Mouse (Mus musculus) central nervous system, embryonic 14 days (tissue): Measurements from ENCODE around the gene Gsn. TPM values are rescaled to one million over a fixed set of nuclear protein-coding genes. Genes with fewer than 3 reads are reported as not detected.

ENCODE experiments used
- polyA plus RNA-seq: library from polyadenylated mRNA; depleted of rRNA; stranded (reverse); fragments of >200 nt; gene quantifications from 2 replicates; pipeline ENCODE4 v1.2.3, GENCODE M21; 2012; rRNA removed

Gene Gsn
- 22.8 and 61.3 TPM in 2 replicates for polyA plus RNA-seq

GRCm38 (mm10) chr2:35255885-35256833 lies at the start of gene Gsn:
TSS of gene Gsn (plus strand) at chr2:35256380.

GRCm38 (mm10) chr2:35336388-35337280 lies 80.5 kb downstream of the Gsn start, which contains the start of gene Stom:
TSS of gene Stom (minus strand) at chr2:35336976.

Other genes starting within 250 kb of the Gsn start
- gene Hc, start 194.9 kb upstream of the Gsn start, polyA plus RNA-seq = 0.34 and 0.98 TPM in 2 replicates
- gene AI182371, start 154.8 kb upstream of the Gsn start, polyA plus RNA-seq = 1.1 and 1.4 TPM in 2 replicates
- gene Cntrl, start 146.9 kb upstream of the Gsn start, polyA plus RNA-seq = 32.5 and 38.7 TPM in 2 replicates
- gene Rab14, start 55.3 kb upstream of the Gsn start, polyA plus RNA-seq = 167 and 185 TPM in 2 replicates
- gene Stom, start 80.6 kb downstream of the Gsn start, polyA plus RNA-seq = 9.4 and 11.2 TPM in 2 replicates
- not detected in 2 replicates for gene 4930568D16Rik, start 111.3 kb downstream of the Gsn start, polyA plus RNA-seq
- not detected in 2 replicates for gene 4930402F06Rik, start 140.8 kb downstream of the Gsn start, polyA plus RNA-seq
- gene Ggta1, start 206.9 kb downstream of the Gsn start, polyA plus RNA-seq = 5.3 and 9.1 TPM in 2 replicates